Mouse (Mus musculus): ENCODE measurements around the gene Atp13a3.

The Atp13a3 gene

DNA sequence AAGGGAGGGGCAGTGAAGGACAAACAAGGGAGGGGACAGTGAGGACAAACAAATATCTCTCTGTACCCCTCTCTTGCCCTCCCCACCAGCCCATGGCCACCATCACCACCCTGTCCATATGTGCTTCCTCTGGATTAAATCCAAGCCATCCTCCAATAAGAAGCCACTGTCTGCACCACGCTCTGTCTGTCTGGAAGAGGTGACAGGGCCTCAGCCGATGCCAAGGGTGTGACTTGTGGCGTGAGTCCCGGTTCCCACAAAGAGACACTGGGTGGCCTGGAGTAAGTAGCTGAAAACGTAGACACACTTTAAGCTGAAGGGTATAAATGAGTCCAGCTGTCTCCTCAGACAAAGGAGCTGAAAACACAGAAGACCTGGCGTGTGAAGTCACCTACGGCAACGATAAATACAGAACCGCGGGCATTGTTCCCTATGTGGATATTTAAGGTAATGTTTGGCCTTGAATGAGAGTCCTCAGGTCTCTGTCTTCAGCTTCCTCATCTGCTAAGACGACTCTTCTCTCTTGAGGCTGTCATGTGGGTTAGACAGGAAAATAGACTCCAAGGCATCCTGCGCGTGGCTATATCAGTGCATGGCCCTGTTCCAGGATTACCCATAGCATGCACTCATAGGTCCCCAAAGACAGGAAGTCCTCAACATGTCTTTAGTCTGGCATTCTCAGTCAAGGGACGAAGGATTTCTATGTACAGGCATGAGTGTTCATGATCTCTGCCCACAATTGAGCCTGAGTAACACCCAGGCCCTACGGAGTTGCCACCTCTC, 130.0 kb downstream of the Atp13a3 start:
- DNase-seq (ENCODE audit: low spot score), result no peak

DNA sequence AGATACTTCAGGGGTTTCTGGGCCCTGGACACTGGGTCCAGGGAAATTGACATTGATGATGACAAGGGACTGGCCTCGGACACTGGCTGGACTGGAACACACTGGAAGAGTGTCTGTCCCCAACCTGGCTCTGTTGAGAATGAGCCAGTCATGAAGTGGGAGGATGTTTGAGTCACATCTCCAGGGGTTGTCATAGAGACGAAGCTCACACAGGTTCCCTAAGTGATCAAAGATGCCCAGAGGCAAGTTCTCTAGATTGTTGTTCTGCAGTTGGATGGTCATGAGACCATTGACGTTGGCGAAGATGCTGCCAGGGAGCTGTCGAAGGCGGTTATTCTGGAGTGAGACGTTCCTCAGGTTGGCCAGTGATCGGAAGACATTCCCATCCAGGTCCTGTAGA, 132.7 kb downstream of the Atp13a3 start:
- no peak for DNase-seq (ENCODE audit: low spot score)

DNA sequence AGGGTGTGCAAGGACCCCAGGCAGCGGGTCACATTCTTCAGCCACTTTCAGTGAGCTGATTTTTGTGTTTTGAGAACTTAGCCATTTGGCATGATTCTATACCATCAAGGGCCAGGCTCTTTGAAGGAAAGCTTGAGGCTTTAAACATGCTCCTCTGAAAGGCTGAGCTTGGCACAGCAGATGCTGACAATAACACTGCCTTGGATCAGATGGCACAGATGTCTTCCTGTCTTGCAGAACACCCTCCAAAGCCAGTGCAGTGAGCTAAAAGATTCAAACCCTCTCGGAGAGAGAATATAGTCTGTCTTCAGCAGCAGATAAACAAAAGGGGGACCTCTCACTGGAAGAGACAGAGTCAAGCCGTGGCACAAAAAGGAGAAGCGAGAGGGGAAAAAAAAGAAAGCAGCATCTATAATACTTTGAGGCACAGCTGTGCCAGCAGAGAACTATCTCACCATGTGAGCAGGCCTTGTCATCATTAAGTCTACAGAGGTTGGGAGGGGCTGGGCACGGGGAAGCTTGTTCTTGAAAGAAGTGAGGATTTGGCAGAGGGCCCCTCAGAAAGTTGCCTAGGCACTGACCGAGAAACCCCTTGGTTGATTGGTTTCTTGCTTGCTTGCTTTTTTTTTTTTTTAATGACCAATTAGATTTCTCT, 133.7 kb downstream of the Atp13a3 start:
- DNase-seq (ENCODE audit: low spot score), result no peak

DNA sequence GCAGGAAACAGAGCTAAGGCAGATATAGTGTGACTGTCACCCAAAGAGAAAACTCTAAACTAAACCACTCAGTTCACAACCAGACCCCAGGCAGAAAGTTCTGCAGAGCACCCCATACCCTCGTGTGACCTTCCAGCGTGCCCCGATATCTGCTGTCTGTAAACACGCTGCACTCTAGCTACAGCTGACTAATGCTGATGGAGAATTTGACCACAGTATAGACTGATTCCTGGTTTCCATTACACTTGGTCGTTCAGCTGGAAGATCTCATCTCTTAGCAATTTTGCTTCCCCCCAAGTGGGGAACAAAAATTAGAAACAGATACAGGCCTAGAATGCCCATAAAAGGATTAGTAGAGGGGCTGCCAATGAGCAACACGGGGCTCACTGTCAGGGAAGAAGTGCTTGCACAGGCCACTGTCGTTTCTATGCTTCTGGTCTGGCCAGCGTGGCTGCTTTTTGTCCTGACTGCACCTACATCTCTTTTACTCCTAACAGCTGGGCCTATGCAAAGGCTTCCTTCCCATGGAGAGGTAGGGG, 134.5 kb downstream of the Atp13a3 start:
- no peak for DNase-seq (ENCODE audit: low spot score)

DNA sequence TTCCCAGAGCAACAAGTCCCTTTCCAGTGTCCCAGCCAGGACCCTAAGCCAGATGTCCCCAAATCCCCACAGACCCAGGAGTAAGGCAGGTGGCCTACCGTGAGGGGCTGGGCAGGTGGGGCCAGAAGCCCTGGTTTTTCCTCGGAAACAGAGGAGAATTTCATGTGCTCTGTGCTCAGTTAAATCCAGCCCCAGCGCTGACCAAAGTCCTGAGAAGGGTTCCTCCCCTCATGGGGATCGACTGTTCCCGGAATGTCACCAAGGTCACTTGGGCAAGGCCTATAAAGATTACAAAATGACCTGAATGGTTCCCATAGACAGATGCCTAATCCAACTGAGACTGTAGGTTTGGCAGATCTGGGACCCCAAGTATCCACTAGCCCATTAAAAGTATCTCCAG, 138.4 kb downstream of the Atp13a3 start, which contains the start of gene Cpn2:
Gene Cpn2, minus strand, starts transcription at position 141 of the 400 bp plus-strand sequence.
- no peak for DNase-seq (ENCODE audit: low spot score)

DNA sequence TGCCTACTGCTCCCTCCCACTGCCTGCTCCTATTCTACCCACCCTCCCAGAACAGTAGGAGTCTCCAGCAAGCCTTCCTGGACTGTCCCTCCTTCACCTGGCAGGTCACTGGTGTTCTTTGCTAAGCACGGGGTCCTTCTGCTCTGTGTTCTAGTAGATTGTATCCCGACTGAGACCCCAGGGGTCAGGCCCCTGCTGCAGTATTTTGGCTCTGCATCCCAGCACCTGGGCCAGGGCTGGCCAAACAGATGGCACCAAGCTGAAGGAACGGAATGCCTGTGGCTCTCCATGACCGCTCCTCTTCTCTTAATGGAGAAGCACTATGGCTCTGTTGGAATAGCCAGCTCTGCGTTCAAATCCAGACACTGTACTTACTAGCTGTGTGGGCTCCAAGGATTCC, 139.2 kb downstream of the Atp13a3 start:
- DNase-seq (ENCODE audit: low spot score), result no peak

DNA sequence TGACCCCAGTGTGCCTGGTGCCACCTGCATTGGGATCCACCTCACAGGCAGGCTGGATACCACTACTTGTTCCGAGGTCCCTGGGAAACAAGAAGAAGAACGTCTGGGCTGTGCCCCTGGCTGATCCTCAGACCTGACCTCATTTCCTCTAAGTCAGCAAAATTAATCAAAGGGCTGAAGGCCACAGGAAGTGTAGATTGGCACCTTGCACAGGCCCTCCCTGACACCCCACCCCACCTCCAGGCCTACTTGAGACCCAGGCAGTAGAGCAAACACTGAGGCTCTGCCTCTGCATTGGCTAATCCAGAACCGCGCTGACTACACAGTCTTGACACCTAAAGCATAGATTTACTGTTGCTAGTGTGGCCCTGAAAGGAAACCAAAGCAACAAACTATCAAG, 140.2 kb downstream of the Atp13a3 start:
- no peak for DNase-seq (ENCODE audit: low spot score)

DNA sequence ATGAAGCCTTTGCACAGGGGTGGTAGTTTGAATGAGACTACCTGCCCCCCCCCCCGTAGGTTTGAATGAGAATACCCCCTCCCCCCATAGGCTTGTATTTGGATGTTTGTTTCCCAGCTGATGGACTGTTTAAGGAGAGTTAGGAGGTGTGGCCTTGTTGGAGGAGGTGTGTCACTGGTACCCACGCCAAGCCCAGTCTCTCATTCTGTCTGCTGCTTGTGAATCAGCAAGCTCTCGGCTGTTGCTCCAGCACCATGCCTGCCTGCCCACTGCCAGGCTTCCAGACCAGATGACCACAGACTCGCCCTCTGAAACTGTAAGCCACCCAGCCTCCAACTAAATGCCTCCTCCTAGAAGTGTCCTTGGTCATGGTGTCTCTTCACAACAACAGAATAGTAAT, 142.6 kb downstream of the Atp13a3 start:
- no peak for DNase-seq (ENCODE audit: low spot score)

DNA sequence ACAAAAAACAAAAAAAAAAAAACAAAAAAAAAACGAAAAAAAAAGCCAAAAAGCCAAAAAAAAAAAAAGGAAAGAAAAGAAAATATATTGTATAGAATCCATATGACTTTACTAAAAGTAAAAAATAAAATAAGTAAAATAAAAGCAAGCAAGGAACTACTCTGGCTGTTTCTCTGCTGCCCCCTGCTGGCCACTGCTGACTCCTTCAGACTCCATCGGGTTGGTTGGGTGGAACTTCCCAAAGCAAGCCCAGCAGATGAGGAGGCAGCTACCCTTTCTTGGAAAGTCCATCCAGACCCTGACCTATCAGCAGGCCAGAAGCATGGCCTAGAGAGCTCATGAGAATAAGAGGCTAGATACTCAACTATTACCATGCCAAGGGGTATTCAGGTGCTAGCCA, 143.1 kb downstream of the Atp13a3 start:
- peak; percentile 72 for DNase-seq (ENCODE audit: low spot score)
